Mouse (Mus musculus) testis, adult 2 months (tissue): ENCODE results near the gene Zfp423.

Source experiments
- CTCF ChIP-seq: fragments of 200-500 bp; IDR thresholded peaks from 2 replicates; pipeline ENCODE4 v1.5.1; 2012; ENCODE audit warnings: low read depth, mild to moderate bottlenecking, inconsistent platforms, low read length, moderate library complexity; ENCODE audit not compliant: control insufficient read depth, insufficient read depth, insufficient replicate concordance
- POLR2A ChIP-seq: fragments of 200-500 bp; IDR thresholded peaks from 2 replicates; pipeline ENCODE4 v1.6.1; 2012; ENCODE audit warnings: low read depth, mild to moderate bottlenecking, inconsistent platforms, low read length, moderate library complexity; ENCODE audit not compliant: control insufficient read depth

- TF ChIP-seq CTCF (no peak), POLR2A (no peak)
These were observed 122.5 kb downstream of the Zfp423 start for GRCm38 (mm10) chr8:87836866-87837265.
